Mouse (Mus musculus) thymus, adult 2 months (tissue): ENCODE measurements at regions not wholly inside any gene's neighbourhood (a gene's known extent, or its start where the extent isn't known, plus 50 kb on each side); places are given as distances from the start of the nearest gene placed in this dataset.

Source experiments
- CTCF ChIP-seq: fragments of 200-500 bp; IDR thresholded peaks from 2 replicates; pipeline ENCODE4 v1.5.1; 2012; ENCODE audit warnings: mild to moderate bottlenecking, control low read depth, low read length, moderate library complexity, borderline replicate concordance; ENCODE audit not compliant: control insufficient read depth, poor library complexity, insufficient read depth; ENCODE audit errors: extremely low read depth
- POLR2A ChIP-seq: fragments of 200-500 bp; IDR thresholded peaks from 2 replicates; pipeline ENCODE4 v1.6.1; 2012; ENCODE audit warnings: mild to moderate bottlenecking, low read length, control low read depth, moderate library complexity; ENCODE audit not compliant: control insufficient read depth, poor library complexity, insufficient read depth; ENCODE audit errors: extremely low read depth

DNA sequence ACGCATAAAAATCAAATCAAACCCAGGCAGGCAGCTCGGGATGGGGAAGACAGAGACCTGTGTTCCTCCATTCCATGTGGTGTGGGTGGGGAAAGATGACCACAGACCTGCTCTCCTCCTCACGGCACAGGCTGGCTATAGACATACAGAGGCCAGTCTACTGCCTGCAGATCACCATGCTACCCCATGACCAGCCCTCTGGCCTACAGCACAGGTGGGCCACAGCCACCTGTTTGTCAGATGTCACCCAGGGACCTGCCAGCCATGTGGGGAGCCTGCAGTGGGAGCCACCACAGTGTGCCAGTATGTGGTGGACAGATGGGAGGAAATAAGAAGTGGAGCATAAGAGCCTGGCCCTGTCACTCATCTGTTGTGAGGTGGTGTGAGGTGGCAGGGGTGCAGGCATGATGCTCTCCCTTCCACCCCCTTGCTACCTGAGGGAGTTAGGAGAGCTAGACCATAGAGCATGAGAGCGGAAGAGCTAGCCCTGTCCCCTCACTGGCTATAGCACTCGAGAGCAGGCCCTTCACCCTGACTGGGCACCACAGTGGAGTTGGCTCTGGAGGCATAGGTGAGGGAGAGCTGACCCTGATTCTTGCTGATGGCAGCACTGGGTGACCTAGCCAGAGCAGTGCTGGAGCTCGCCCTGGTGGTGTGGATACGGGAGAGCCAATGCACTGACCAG lies 76.6 kb downstream of the Ramp3 start:
- no peak for TF ChIP-seq POLR2A
- no peak for TF ChIP-seq CTCF
